Mouse (Mus musculus): ENCODE measurements around the gene Bst1.

DNA sequence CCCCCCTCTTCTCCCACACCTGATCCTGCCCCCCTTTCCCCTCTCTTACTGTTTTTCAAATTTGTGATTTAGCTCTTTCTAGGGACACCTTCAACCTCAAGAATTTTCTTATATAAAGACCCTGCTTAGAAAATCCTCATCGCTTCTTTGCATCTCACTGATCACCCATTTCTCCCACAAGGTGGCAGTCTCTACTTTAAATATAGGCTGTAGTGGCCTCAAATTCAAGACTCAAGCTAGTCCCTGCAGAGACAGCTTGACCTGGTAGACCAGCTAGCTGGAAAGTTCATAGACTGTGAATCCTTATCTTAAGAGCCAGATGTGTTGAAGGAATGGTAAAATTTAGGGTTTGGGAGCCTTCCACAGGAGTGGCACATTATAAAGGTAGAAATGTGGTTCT is 73.7 kb downstream of the Bst1 start:
- TF ChIP-seq POLR2A (IDR thresholded peaks at IDR 0.05; ENCODE audit: extremely low read depth, insufficient read depth, low read length): no peak
- 0 out of 2 replicates have a peak, but pooled peaks have one; percentile 11 for TF ChIP-seq CTCF (IDR thresholded peaks at IDR 0.05; ENCODE audit: low read depth, low read length)

Data from liver, adult 2 months (tissue).